Mouse (Mus musculus) cortical plate, adult 2 months (tissue): ENCODE results near the gene Lrrc8d.

Source experiments
- CTCF ChIP-seq: fragments of 200-500 bp; IDR thresholded peaks from 2 replicates; pipeline ENCODE4 v1.5.1; 2011; ENCODE audit warnings: mild to moderate bottlenecking, control low read depth, low read length; ENCODE audit not compliant: insufficient read depth; ENCODE audit errors: extremely low read depth
- POLR2A ChIP-seq: fragments of 200-500 bp; IDR thresholded peaks from 2 replicates; pipeline ENCODE4 v1.6.1; 2011; ENCODE audit warnings: mild to moderate bottlenecking, low read length, control low read depth; ENCODE audit not compliant: insufficient read depth; ENCODE audit errors: extremely low read depth

- TF ChIP-seq CTCF: no peak
- no peak for TF ChIP-seq POLR2A
Observed at GRCm38 (mm10) chr5:105818411-105818810, 118.6 kb downstream of the Lrrc8d start.
